Mouse (Mus musculus) kidney, embryonic 15.5 days (tissue): ENCODE measurements at regions not wholly inside any gene's neighbourhood (a gene's known extent, or its start where the extent isn't known, plus 50 kb on each side); places are given as distances from the start of the nearest gene placed in this dataset.
A peak's percentile ranks its signal among the peaks of the same experiment; 100 is the strongest.

Source experiments
- ATAC-seq: fragments of 200-750 bp; cut with Nextera tagmentation; replicated peaks from 2 replicates; pipeline ENCODE4 v1.8.0; 2017; ENCODE audit warnings: moderate TSS enrichment; ENCODE audit not compliant: low FRiP score
- H3K27ac ChIP-seq: fragments of 300-500 bp; sonication (generic); 2 replicates; pipeline ENCODE4 v1.5.1; 2015; ENCODE audit warnings: mild to moderate bottlenecking, inconsistent platforms
- H3K27me3 ChIP-seq: fragments of 300-500 bp; sonication (generic); 2 replicates; pipeline ENCODE4 v1.6.1; 2015; ENCODE audit warnings: inconsistent platforms
- H3K36me3 ChIP-seq: fragments of 300-500 bp; sonication (generic); 2 replicates; pipeline ENCODE4 v1.6.1; 2015; ENCODE audit warnings: inconsistent platforms
- H3K4me1 ChIP-seq: fragments of 300-500 bp; sonication (generic); 2 replicates; pipeline ENCODE4 v1.6.1; 2015; ENCODE audit warnings: inconsistent platforms
- H3K4me2 ChIP-seq: fragments of 300-500 bp; sonication (generic); 2 replicates; pipeline ENCODE4 v1.6.1; 2015; ENCODE audit warnings: moderate library complexity, mild to moderate bottlenecking, inconsistent platforms
- H3K4me3 ChIP-seq: fragments of 300-500 bp; sonication (generic); replicated peaks from 2 replicates; pipeline ENCODE4 v1.5.1; 2015; ENCODE audit warnings: mild to moderate bottlenecking, inconsistent platforms
- H3K9ac ChIP-seq: fragments of 300-500 bp; sonication (generic); 2 replicates; pipeline ENCODE4 v1.6.1; 2015; ENCODE audit warnings: mild to moderate bottlenecking, inconsistent platforms
- H3K9me3 ChIP-seq: fragments of 300-500 bp; sonication (generic); replicated peaks from 2 replicates; pipeline ENCODE4 v1.6.1; 2016; ENCODE audit warnings: inconsistent platforms
- WGBS: fragments of 180-500 bp; shearing (Covaris S2); methylation state at CpG from one replicate; pipeline ENCODE4 v1.1.7; 2015; ENCODE audit warnings: mixed read lengths; 5-methylcytosine and 5-hydroxymethylcytosine counted together

GRCm38 (mm10) chr8:103425967-103426366, 640.5 kb upstream of the Cdh11 start:
- H3K4me2 ChIP-seq, result no peak overlapping the region
- no peak overlapping the region for H3K27ac ChIP-seq
- H3K4me1 ChIP-seq, result no peaks in the 10 kb centered on the region
- H3K27me3 ChIP-seq, result no peaks in the 10 kb centered on the region
- no peak overlapping the region for H3K4me3 ChIP-seq
- WGBS, result 88% methylated on average over 1 of the region's 1 CpGs
- no peaks in the 10 kb centered on the region for H3K36me3 ChIP-seq
- no peak for ATAC-seq
- no peaks in the 10 kb centered on the region for H3K9me3 ChIP-seq
- no peak overlapping the region for H3K9ac ChIP-seq

- ATAC-seq, result 0 out of 2 replicates have a peak, but pooled peaks have one; percentile 36
- H3K9me3 ChIP-seq, result no peaks in the 10 kb centered on the region
- peak overlapping the region; percentile 37 for H3K27ac ChIP-seq
- no peak overlapping the region for H3K9ac ChIP-seq
- WGBS, result 69% methylated on average over 3 of the region's 3 CpGs
- H3K27me3 ChIP-seq, result no peaks in the 10 kb centered on the region
- no peak overlapping the region for H3K4me2 ChIP-seq
- H3K4me3 ChIP-seq, result no peak overlapping the region
- H3K36me3 ChIP-seq, result no peaks in the 10 kb centered on the region
- H3K4me1 ChIP-seq, result no peaks in the 10 kb centered on the region
Observed at GRCm38 (mm10) chr8:103430874-103431492, 645.5 kb upstream of the Cdh11 start.

GRCm38 (mm10) chr8:103433532-103434105, 648.2 kb upstream of the Cdh11 start:
- H3K36me3 ChIP-seq, result no peaks in the 10 kb centered on the region
- no peak overlapping the region for H3K4me2 ChIP-seq
- H3K4me1 ChIP-seq, result no peaks in the 10 kb centered on the region
- no peak overlapping the region for H3K4me3 ChIP-seq
- no peaks in the 10 kb centered on the region for H3K9me3 ChIP-seq
- H3K27ac ChIP-seq, result no peak overlapping the region
- 89% methylated on average over 6 of the region's 6 CpGs for WGBS
- no peak for ATAC-seq
- H3K9ac ChIP-seq, result no peak overlapping the region
- H3K27me3 ChIP-seq, result no peaks in the 10 kb centered on the region

DNA sequence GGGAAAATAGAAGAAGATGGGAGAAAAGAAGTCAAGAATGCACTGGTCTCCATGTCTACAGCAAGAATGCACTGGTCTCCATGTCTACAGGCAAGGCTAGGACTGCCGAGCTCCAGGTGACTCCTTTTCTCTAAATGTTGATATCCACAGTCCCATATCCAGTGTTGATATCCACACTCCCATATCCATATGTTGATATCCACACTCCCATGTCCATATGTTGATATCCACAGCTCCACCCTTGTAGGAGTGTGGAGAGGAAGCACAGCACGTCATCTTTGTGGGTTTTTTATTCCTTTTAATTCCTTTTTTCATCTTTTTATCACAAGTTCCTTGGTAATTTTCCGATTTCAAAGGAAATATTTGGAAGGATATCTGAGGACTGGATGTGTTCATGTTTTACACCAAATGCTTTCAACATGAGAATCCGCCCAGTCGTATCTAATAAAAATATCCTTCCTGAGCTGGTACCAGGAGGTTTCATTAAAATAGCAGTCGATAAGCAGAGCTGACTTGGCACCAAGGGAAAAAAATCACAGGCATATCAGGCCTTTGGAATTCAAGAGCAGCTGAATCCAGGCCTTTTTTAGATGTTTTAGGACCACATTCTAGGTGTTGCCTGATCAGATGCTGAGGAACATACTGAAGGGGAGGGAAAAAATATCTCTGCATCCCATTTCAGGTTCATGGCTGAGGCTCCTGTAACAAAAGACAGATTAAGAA, 653.7 kb upstream of the Cdh11 start:
- no peak for ATAC-seq
- no peaks in the 10 kb centered on the region for H3K27me3 ChIP-seq
- no peak overlapping the region for H3K27ac ChIP-seq
- H3K4me2 ChIP-seq, result no peak overlapping the region
- WGBS, result 85% methylated on average over 6 of the region's 6 CpGs
- H3K4me3 ChIP-seq, result no peak overlapping the region
- no peaks in the 10 kb centered on the region for H3K9me3 ChIP-seq
- no peak overlapping the region for H3K9ac ChIP-seq
- no peaks in the 10 kb centered on the region for H3K36me3 ChIP-seq
- no peaks in the 10 kb centered on the region for H3K4me1 ChIP-seq

GRCm38 (mm10) chr8:103441163-103441562, 655.7 kb upstream of the Cdh11 start:
- Histone ChIP-seq H3K4me1 (no peaks in the 10 kb centered on the region), H3K36me3 (no peaks in the 10 kb centered on the region), H3K27ac (no peak overlapping the region), H3K9me3 (no peaks in the 10 kb centered on the region), H3K4me2 (no peak overlapping the region), H3K4me3 (no peak overlapping the region), H3K9ac (no peak overlapping the region), H3K27me3 (no peaks in the 10 kb centered on the region)
- no peak for ATAC-seq
- 68% methylated on average over 5 of the region's 5 CpGs for WGBS

DNA sequence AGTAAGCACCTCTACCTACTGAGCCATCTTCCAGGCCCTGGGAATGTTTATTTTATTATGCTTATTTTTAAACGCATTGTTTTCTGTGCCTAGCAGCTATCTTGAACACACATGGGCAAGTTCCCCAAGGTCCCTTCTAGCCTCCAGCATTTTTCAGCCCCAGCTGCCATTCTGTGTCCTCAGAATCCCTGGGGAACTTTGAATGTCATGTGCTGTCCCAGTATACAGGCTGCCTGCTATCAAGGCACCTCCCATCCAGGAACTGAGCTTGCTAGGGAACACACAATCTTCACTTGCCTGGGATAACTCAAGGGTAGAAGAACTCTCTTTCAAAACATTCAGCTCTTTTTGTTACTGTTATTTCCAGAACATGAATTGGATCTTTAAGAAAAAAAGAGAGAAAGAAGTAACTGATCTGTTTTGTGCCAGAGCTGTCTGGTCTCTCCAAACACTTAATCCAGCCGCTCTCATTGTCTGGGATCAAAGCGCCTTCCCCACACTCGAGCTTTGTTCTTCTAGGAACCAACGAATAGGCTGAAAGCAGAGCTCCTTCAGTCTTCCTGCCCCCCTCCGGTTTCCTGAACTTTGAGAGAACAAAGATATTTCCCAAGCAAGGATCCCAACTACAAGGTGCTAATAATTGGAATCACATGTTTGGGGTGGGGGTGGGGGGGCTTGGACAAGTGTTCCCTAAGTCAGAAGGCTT, 657.1 kb upstream of the Cdh11 start:
- Histone ChIP-seq H3K4me2 (no peak overlapping the region), H3K36me3 (no peaks in the 10 kb centered on the region), H3K9ac (no peak overlapping the region), H3K27ac (peak overlapping the region; percentile 48; the same call in 1 of the 2 replicates), H3K27me3 (no peaks in the 10 kb centered on the region), H3K9me3 (no peaks in the 10 kb centered on the region), H3K4me3 (no peak overlapping the region), H3K4me1 (no peaks in the 10 kb centered on the region)
- 26% methylated on average over 6 of the region's 6 CpGs for WGBS
- no peak for ATAC-seq

DNA sequence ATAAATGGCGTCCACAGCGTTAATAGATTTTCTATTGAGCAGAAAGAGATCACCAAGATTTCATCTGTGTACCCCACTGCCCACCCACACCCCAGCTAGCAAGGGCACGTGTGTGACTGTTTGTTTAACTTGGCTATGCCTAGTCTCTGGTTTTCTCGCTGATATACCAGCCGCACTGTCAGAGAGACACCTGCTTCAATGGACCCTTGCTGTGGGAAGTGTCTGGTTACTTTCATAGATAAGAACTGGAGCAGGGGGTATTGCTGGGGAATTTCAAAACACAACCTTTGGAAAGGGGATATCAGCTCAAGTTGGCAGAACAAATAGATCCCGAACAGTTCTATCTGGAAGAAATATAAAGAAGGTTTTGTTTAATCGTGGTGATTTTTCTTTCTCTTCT, 656.8 kb upstream of the Cdh5 start:
- no peaks in the 10 kb centered on the region for H3K27me3 ChIP-seq
- no peaks in the 10 kb centered on the region for H3K4me1 ChIP-seq
- no peaks in the 10 kb centered on the region for H3K36me3 ChIP-seq
- H3K9me3 ChIP-seq, result no peaks in the 10 kb centered on the region
- no peak overlapping the region for H3K4me3 ChIP-seq
- no peak overlapping the region; the same call in 1 of the 2 replicates for H3K27ac ChIP-seq
- H3K9ac ChIP-seq, result no peak overlapping the region
- H3K4me2 ChIP-seq, result no peak overlapping the region
- ATAC-seq, result no peak
- WGBS, result 65% methylated on average over 7 of the region's 7 CpGs

DNA sequence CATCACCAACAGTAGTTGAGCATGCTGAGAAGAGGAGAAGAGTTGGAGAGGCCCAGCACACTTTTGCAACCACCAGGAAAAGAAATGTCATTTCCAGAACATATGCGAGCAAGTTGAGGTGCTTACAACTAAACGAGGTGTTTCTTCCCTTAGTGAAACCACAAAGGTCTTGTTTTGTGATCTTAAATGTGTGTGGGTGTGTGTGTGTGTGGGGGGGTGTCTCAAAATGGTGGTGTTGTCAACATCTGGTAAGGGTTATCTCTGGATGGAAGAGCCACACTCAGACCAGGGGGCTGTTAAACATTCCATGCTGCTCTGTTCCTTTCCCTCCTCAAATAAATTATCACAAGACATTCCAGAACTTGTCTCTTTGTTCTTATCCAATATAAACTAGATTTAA, 656.0 kb upstream of the Cdh5 start:
- no peaks in the 10 kb centered on the region for H3K4me1 ChIP-seq
- H3K36me3 ChIP-seq, result no peaks in the 10 kb centered on the region
- no peaks in the 10 kb centered on the region for H3K9me3 ChIP-seq
- no peaks in the 10 kb centered on the region for H3K27me3 ChIP-seq
- H3K9ac ChIP-seq, result no peak overlapping the region
- WGBS, result 67% methylated on average over 2 of the region's 2 CpGs
- no peak overlapping the region for H3K27ac ChIP-seq
- no peak overlapping the region for H3K4me3 ChIP-seq
- no peak for ATAC-seq
- H3K4me2 ChIP-seq, result no peak overlapping the region

GRCm38 (mm10) chr8:103447916-103448315, 653.5 kb upstream of the Cdh5 start:
- Histone ChIP-seq H3K9me3 (no peaks in the 10 kb centered on the region), H3K4me2 (no peak overlapping the region), H3K27ac (no peak overlapping the region), H3K27me3 (no peaks in the 10 kb centered on the region), H3K4me1 (peaks cover 5% of the 10 kb centered on the region; the same call in 1 of the 2 replicates), H3K9ac (no peak overlapping the region), H3K36me3 (no peaks in the 10 kb centered on the region), H3K4me3 (no peak overlapping the region)
- no peak for ATAC-seq
- 82% methylated on average over 5 of the region's 5 CpGs for WGBS

- Histone ChIP-seq H3K4me2 (no peak overlapping the region), H3K9ac (no peak overlapping the region), H3K27me3 (no peaks in the 10 kb centered on the region), H3K27ac (peak overlapping the region; percentile 49), H3K9me3 (no peaks in the 10 kb centered on the region), H3K4me3 (no peak overlapping the region), H3K4me1 (peaks cover 5% of the 10 kb centered on the region; the same call in 1 of the 2 replicates), H3K36me3 (no peaks in the 10 kb centered on the region)
- 45% methylated on average over 5 of the region's 5 CpGs for WGBS
- ATAC-seq, result no peak
Observed at GRCm38 (mm10) chr8:103451381-103452018, 649.9 kb upstream of the Cdh5 start.

- H3K4me2 ChIP-seq, result no peak overlapping the region
- WGBS, result 53% methylated on average over 6 of the region's 6 CpGs
- H3K27ac ChIP-seq, result no peak overlapping the region
- ATAC-seq, result no peak
- H3K9me3 ChIP-seq, result no peaks in the 10 kb centered on the region; the same call in 1 of the 2 replicates
- H3K4me3 ChIP-seq, result no peak overlapping the region
- no peak overlapping the region for H3K9ac ChIP-seq
- H3K27me3 ChIP-seq, result no peaks in the 10 kb centered on the region
- H3K4me1 ChIP-seq, result 0 out of 2 replicates have a peak, but pooled peaks cover 3% of the 10 kb centered on the region
- no peaks in the 10 kb centered on the region for H3K36me3 ChIP-seq
Observed at GRCm38 (mm10) chr8:103457176-103457575, 644.2 kb upstream of the Cdh5 start.
